Mouse (Mus musculus) ES-E14 (cell line): Measurements from ENCODE around the gene Olfr1046. TPM values are rescaled to one million over a fixed set of nuclear protein-coding genes. Genes with fewer than 3 reads are reported as not detected.
"Not testable (repeated sequence)": the region's sequence is repeated elsewhere in the genome, so short reads cannot be mapped to it uniquely, and the experiment has no call there.

Experiments
- DNase-seq: peaks from one replicate; pipeline ENCODE4 v3.0.0-alpha.2; 2013; ENCODE audit warnings: low read depth, low spot score
- H3K27ac ChIP-seq: 2 replicates; pipeline ENCODE4 v1.5.1; 2012; ENCODE audit warnings: low read depth, mild to moderate bottlenecking, low read length, moderate library complexity, mixed read lengths; ENCODE audit not compliant: poor library complexity, insufficient read depth, severe bottlenecking
- H3K36me3 ChIP-seq: 2 replicates; pipeline ENCODE4 v1.6.1; 2012; ENCODE audit warnings: mild to moderate bottlenecking, low read length, moderate library complexity, mixed read lengths; ENCODE audit not compliant: control insufficient read depth, poor library complexity, insufficient read depth, severe bottlenecking
- H3K4me1 ChIP-seq, 2 experiments: fragments of 150-350 bp in 1 of 2; sonication (generic) in 1 of 2; 2 replicates each; pipeline ENCODE4 v1.6.1; 2012; ENCODE audit warnings: low read length in 2 of 2, mild to moderate bottlenecking in 1 of 2, mixed read lengths in 1 of 2; ENCODE audit not compliant: control insufficient read depth in 2 of 2, insufficient read depth in 2 of 2, poor library complexity in 1 of 2
- H3K4me3 ChIP-seq, 2 experiments: fragments of 150-350 bp in 1 of 2; sonication (generic) in 1 of 2; 2 replicates each; pipeline ENCODE4 v1.5.1; 2012; ENCODE audit warnings: low read length in 2 of 2, low read depth in 1 of 2, mild to moderate bottlenecking in 1 of 2, mixed read lengths in 1 of 2; ENCODE audit not compliant: insufficient read depth in 1 of 2, poor library complexity in 1 of 2, severe bottlenecking in 1 of 2
- H3K9ac ChIP-seq: 2 replicates; pipeline ENCODE4 v1.6.1; 2012; ENCODE audit warnings: low read depth, mild to moderate bottlenecking, low read length, mixed read lengths; ENCODE audit not compliant: poor library complexity, insufficient read depth, severe bottlenecking
- H3K9me3 ChIP-seq: fragments of 150-350 bp; sonication (generic); 2 replicates; pipeline ENCODE4 v1.6.1; 2012; ENCODE audit warnings: low read depth, mild to moderate bottlenecking, low read length; ENCODE audit not compliant: control insufficient read depth, insufficient read depth
- CHD2 ChIP-seq: IDR thresholded peaks from 2 replicates; pipeline ENCODE4 v1.6.1; 2014; ENCODE audit warnings: mild to moderate bottlenecking, low read depth, low read length, inconsistent platforms
- HCFC1 ChIP-seq: IDR thresholded peaks from 2 replicates; pipeline ENCODE4 v1.6.1; 2012; ENCODE audit warnings: low read length, inconsistent platforms, borderline replicate concordance; ENCODE audit not compliant: insufficient read depth
- MAFK ChIP-seq: IDR thresholded peaks from 2 replicates; pipeline ENCODE4 v1.6.1; 2014; ENCODE audit warnings: mild to moderate bottlenecking, low read depth, low read length, inconsistent platforms; ENCODE audit not compliant: insufficient read depth
- ZC3H11A ChIP-seq: IDR thresholded peaks from 2 replicates; pipeline ENCODE4 v1.6.1; 2012; ENCODE audit warnings: low read depth, mild to moderate bottlenecking, inconsistent platforms, low read length, borderline replicate concordance
- ZNF384 ChIP-seq: IDR thresholded peaks from 2 replicates; pipeline ENCODE4 v1.6.1; 2012; ENCODE audit warnings: low read depth, low read length, inconsistent platforms
- in situ Hi-C, 2 experiments: fragments of 600-800 bp; cut with MboI; formaldehyde crosslinking; loops; one replicate each; pipeline ENCODE4 v1.15.1; 2025; ENCODE audit warnings: low sequenced_read_pairs in 2 of 2, inconsistent platforms in 1 of 2; ENCODE audit not compliant: unreplicated experiment in 2 of 2
- total RNA-seq: library from RNA; depleted of rRNA; stranded (reverse); fragments of 300-350 nt; gene quantifications from 2 replicates; pipeline ENCODE4 v1.2.3, GENCODE M21; 2012; rRNA removed

The Olfr1046 gene
- total RNA-seq, result not detected in 2 replicates

DNA sequence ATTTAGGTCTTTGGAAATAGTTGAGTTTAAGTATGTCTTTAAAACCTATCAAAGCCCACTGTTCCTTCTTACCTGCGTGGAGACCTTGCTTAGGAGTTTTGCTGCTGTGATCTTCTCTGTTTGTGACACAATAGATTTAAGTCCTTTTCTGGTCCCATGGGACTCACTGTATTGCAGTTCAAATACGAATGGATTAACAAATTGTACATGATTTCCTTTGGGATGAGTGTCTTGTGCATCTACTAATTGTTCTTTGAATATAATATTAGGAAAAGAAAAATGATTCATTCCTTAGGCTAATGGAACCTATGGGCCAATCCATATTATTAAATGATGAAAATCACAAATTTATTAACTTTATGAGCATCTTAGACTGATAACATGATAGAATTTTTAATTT is at the start of gene Olfr1046:
TSS of gene Olfr1046 (minus strand) at position 101 of the 400 bp plus-strand sequence.
- H3K9ac ChIP-seq, result no peak within 1 kb of the TSS
- H3K4me1 ChIP-seq, result no peaks in the 10 kb centered on the region
- H3K9me3 ChIP-seq, result no peaks in the 10 kb centered on the region
- in situ Hi-C loops, result no loop called here
- TF ChIP-seq CHD2, result no peak
- no peak for TF ChIP-seq HCFC1
- TF ChIP-seq ZC3H11A, result no peak
- no peak for TF ChIP-seq ZNF384
- no peak for DNase-seq
- H3K36me3 ChIP-seq, result no peaks in the 10 kb centered on the region
- no peak within 1 kb of the TSS for H3K4me3 ChIP-seq
- H3K27ac ChIP-seq, result no peak within 1 kb of the TSS

DNA sequence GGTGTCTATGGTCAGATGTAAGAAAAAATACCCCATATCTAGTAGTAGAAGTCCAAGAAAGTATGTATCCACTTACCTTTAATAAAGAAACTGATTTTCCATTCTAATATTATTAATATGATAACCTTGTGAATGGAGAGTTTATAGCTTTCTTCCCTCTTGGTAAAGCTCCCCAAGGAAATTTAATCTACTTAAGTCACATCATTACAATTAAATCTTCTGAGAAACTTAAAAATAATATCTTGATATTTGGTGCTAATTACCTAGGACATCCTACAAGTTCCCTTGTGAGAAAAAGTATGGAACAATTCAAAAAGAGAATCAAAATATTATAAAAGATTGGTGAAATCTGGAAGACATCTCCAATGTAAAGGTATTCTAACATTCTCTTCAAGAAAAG is 39.1 kb upstream of the Olfr1046 start, which contains the start of gene Olfr1049:
TSS of gene Olfr1049 (minus strand) at position 101 of the 400 bp plus-strand sequence.
- H3K27ac ChIP-seq, H3K4me1 ChIP-seq, H3K36me3 ChIP-seq, in situ Hi-C loops, DNase-seq, H3K9me3 ChIP-seq, H3K9ac ChIP-seq, H3K4me3 ChIP-seq: not testable (repeated sequence)

DNA sequence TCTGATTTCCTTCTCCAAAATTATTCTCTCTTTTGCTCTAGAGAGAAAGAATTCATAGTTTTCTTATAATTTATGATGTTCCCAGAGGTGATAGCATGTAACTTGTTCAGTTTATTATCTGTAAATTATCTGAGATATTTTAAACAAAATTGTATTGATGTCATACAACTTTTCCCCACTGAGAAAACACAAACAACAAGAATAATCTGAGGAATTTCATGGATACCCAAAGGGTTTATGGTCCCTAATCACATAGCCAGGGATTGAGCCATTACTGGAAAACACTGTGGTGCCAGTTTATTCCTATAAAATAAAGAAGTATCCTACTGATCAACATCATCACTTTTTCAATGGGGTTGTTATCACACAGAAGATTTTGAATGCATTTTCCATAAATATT is 21.1 kb upstream of the Olfr1046 start, which contains the start of gene Olfr1048:
TSS of gene Olfr1048 (minus strand) at position 101 of the 400 bp plus-strand sequence.
- H3K9me3 ChIP-seq, result no peaks in the 10 kb centered on the region
- no peak within 1 kb of the TSS for H3K27ac ChIP-seq
- no peak within 1 kb of the TSS for H3K4me3 ChIP-seq
- no peak for DNase-seq
- H3K4me1 ChIP-seq, result no peaks in the 10 kb centered on the region
- in situ Hi-C loops, result no loop called here
- TF ChIP-seq ZC3H11A (no peak), MAFK (no peak), ZNF384 (no peak), HCFC1 (no peak), CHD2 (no peak)
- H3K9ac ChIP-seq, result no peak within 1 kb of the TSS
- H3K36me3 ChIP-seq, result no peaks in the 10 kb centered on the region

DNA sequence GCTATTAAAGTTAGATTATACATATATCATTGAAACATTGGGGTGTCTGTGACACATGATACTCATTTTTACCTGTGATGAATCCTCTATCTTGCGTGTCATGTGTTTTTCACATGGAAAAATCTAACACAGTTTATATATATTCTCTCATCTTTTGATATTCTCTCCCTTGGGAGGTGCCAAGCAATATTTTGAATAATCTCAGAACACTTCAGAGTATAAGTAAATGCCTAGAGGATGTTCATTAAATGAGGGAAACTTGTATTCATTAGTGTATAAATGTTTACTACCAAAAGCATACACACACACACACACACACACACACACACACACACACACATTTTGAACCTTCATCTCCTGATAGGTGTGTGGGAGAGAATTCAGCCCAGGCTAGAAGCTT is 12.2 kb upstream of the Olfr1046 start, which contains the start of gene Olfr1047:
TSS of gene Olfr1047 (minus strand) at position 101 of the 400 bp plus-strand sequence.
- TF ChIP-seq ZNF384, result no peak
- TF ChIP-seq ZC3H11A, result no peak
- no peak for TF ChIP-seq MAFK
- TF ChIP-seq CHD2, result no peak
- no peak for TF ChIP-seq HCFC1
- Histone ChIP-seq H3K4me1 (no peaks in the 10 kb centered on the region), H3K4me3 (no peak within 1 kb of the TSS), H3K36me3 (no peaks in the 10 kb centered on the region), H3K9ac (no peak within 1 kb of the TSS), H3K27ac (no peak within 1 kb of the TSS), H3K9me3 (no peaks in the 10 kb centered on the region)
- in situ Hi-C loops, result no loop called here
- no peak for DNase-seq

DNA sequence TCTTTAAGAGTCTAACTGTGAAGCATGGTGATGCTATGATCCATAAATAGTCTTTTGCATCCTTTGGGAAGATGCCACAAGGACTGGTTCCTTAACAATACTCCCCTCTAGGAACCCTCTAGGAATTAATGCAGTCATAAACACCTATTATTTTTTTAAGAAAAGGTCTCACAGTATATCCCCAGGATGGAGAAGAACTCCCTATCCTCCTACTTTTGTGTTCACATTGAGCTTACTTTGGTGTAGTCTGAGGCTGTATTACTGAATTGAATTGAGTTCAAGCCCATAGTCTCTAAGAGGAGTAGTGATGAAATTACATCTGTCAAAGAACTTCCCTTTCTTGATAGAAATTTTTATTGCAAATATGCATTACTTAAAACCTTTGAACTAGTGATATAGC is 16.2 kb downstream of the Olfr1046 start, which contains the start of gene Olfr1045:
TSS of gene Olfr1045 (minus strand) at position 101 of the 400 bp plus-strand sequence.
- H3K4me1 ChIP-seq, result no peaks in the 10 kb centered on the region
- H3K4me3 ChIP-seq, result no peak within 1 kb of the TSS
- in situ Hi-C loops, result no loop called here
- no peak for TF ChIP-seq HCFC1
- TF ChIP-seq CHD2, result no peak
- no peak for TF ChIP-seq ZNF384
- TF ChIP-seq MAFK, result no peak
- no peaks in the 10 kb centered on the region for H3K9me3 ChIP-seq
- H3K9ac ChIP-seq, result no peak within 1 kb of the TSS
- H3K27ac ChIP-seq, result no peak within 1 kb of the TSS
- H3K36me3 ChIP-seq, result no peaks in the 10 kb centered on the region
- no peak for DNase-seq
